ENCODE assay signal across 14 mouse cellular contexts in the genomic region with DNA sequence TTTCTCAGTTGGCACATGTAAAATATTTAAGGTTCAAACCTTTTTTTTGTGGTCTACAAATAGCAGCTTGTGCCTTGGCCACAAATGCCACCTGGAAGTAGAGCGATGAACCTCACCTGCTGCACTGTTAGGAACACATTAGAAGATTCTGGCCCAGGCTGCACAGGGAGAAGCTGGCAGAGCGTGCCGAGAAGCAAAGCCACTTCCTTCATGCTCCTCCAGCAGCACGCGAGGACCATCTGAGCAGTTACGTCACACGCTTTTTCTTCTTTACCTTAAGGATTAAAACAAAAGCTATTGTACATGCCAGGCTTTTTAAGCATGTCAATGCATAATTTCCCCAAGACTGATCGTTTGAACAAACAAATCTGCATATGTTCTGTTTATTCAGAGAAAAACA. TPM values are rescaled to one million over a fixed set of nuclear protein-coding genes. Genes with fewer than 3 reads are reported as not detected.
A peak's percentile ranks its signal among the peaks of the same experiment; 100 is the strongest.
DNase-seq lines count a peak whose midpoint lies in the region; ATAC-seq lines count a peak whose summit lies in the region.
"Had no signal": no experiment of that assay in that cellular context is flagged by ENCODE, and none has a peak within 500 bp of the region (broad histone marks: within the 10 kb centered on the region; RNA-seq: fewer than 3 reads in every experiment).

No protein-coding gene starts in this region.

- no peak overlapping the region for H3K4me3 ChIP-seq in limb, embryonic 11.5 days (ENCODE audit: low read depth, low read length)
- no peak overlapping the region for H3K4me3 ChIP-seq in forebrain, embryonic 10.5 days
- H3K4me3 ChIP-seq: heart, adult 2 months; midbrain, embryonic 12.5 days had no signal

- H3K27me3 ChIP-seq in limb, embryonic 11.5 days (ENCODE audit: control insufficient read depth, insufficient read depth, low read length), result no peaks in the 10 kb centered on the region
- no peaks in the 10 kb centered on the region for H3K27me3 ChIP-seq in forebrain, embryonic 10.5 days (ENCODE audit: poor library complexity, severe bottlenecking)
- H3K27me3 ChIP-seq: midbrain, embryonic 12.5 days had no signal

- DNase-seq in gastrocnemius, postnatal 25 days, result peak; percentile 6
- no peak for DNase-seq in gastrocnemius, postnatal 36 days
- peak; percentile 18 for DNase-seq in brain, adult 2 months (ENCODE audit: low read depth, low spot score)
- no peak for DNase-seq in limb, embryonic 11.5 days (ENCODE audit: low spot score)
- peak; percentile 76 for DNase-seq in thymus, postnatal 14 days
- no peak for DNase-seq in forebrain, embryonic 10.5 days (ENCODE audit: extremely low spot score, low spot score)
- no peak for DNase-seq in urinary bladder, postnatal 4 days (ENCODE audit: low spot score in 2 of 2)
- DNase-seq in frontal cortex, postnatal 25 days (ENCODE audit: low spot score in 2 of 2), result no peak
- DNase-seq: forebrain, postnatal 0 days; heart, adult 2 months; lung, postnatal 14 days; spleen, adult 18-20 months had no signal

- H3K4me2 ChIP-seq in limb, embryonic 11.5 days (ENCODE audit: low read depth, severe bottlenecking), result no peak overlapping the region
- H3K4me2 ChIP-seq: liver, embryonic 11.5 days; midbrain, embryonic 12.5 days had no signal

- 77% methylated on average over 8 of the region's 8 CpGs for WGBS in limb, embryonic 11.5 days
- WGBS in forebrain, embryonic 10.5 days, result 90% methylated on average over 8 of the region's 8 CpGs

- H3K9ac ChIP-seq in limb, embryonic 11.5 days (ENCODE audit: low read length), result no peak overlapping the region
- H3K9ac ChIP-seq: forebrain, postnatal 0 days; midbrain, embryonic 12.5 days had no signal

- peak overlapping the region; percentile 60 for H3K27ac ChIP-seq in limb, embryonic 11.5 days (replicated peaks; ENCODE audit: low read depth, low read length)
- H3K27ac ChIP-seq in forebrain, embryonic 10.5 days, result no peak overlapping the region
- H3K27ac ChIP-seq: heart, adult 2 months; midbrain, embryonic 12.5 days had no signal

- intact Hi-C loops in gastrocnemius, postnatal 36 days (cut with DNase I), result no loop called here

- peaks cover 2% of the 10 kb centered on the region for H3K4me1 ChIP-seq in limb, embryonic 11.5 days (ENCODE audit: control insufficient read depth, insufficient read depth, low read length)
- H3K4me1 ChIP-seq in forebrain, embryonic 10.5 days, result peaks cover 8% of the 10 kb centered on the region
- H3K4me1 ChIP-seq: midbrain, embryonic 12.5 days had no signal

- H3K36me3 ChIP-seq in limb, embryonic 11.5 days (ENCODE audit: control insufficient read depth, insufficient read depth, low read length), result peaks cover 5% of the 10 kb centered on the region; the same call in 1 of the 2 replicates
- H3K36me3 ChIP-seq in forebrain, embryonic 10.5 days (replicated peaks), result peaks cover 90% of the 10 kb centered on the region

- no peaks in the 10 kb centered on the region for H3K9me3 ChIP-seq in limb, embryonic 11.5 days (ENCODE audit: control insufficient read depth, low read length)
- H3K9me3 ChIP-seq in forebrain, embryonic 10.5 days, result no peaks in the 10 kb centered on the region
- H3K9me3 ChIP-seq: midbrain, embryonic 12.5 days had no signal

- ATAC-seq in limb, embryonic 11.5 days (ENCODE audit: insufficient number of reproducible peaks, low FRiP score, low TSS enrichment, low read depth), result no peak
- ATAC-seq: forebrain, postnatal 0 days had no signal

RNA-seq across cellular contexts. Expression of a gene that starts 43.1 kb away (rescaled TPM):
- total RNA-seq in gastrocnemius, postnatal 25 days (2021), result 1 to 10 TPM; 4.5 to 5.4 TPM
- total RNA-seq in gastrocnemius, postnatal 36 days (2021), result 1 to 10 TPM; 4.3 to 5.8 TPM
- 12.6 and 12.8 TPM in 2 replicates for polyA plus RNA-seq in limb, embryonic 11.5 days (2014; fragmentation: Nextera tagmentation; extraction: Ambion mirVana)
- 11.3 and 12.1 TPM in 2 replicates for polyA plus RNA-seq in forebrain, embryonic 10.5 days (2016; fragmentation: Nextera tagmentation; extraction: Ambion mirVana)

Comparison
In these comparisons a context has a peak if more than half of its experiments do, and no peak if none do; other contexts are left out.
1. DNase-seq: peak in gastrocnemius, postnatal 25 days (single experiment), brain, adult 2 months (single experiment) and thymus, postnatal 14 days (single experiment); none in gastrocnemius, postnatal 36 days (0 of 2), limb, embryonic 11.5 days (single experiment), forebrain, embryonic 10.5 days (single experiment), urinary bladder, postnatal 4 days (0 of 2) and frontal cortex, postnatal 25 days (0 of 2).